Mouse (Mus musculus): ENCODE data around the gene Acp4.
A peak's percentile ranks its signal among the peaks of the same experiment; 100 is the strongest.
"Not testable (repeated sequence)": the region's sequence is repeated elsewhere in the genome, so short reads cannot be mapped to it uniquely, and the experiment has no call there.

The Acp4 gene

GRCm38 (mm10) chr7:44257278-44257677, at the start of gene Acp4:
Gene Acp4, minus strand, starts transcription at chr7:44257378.
- DNase-seq (ENCODE audit: low read depth, low spot score) = no peak

- DNase-seq (ENCODE audit: low read depth, low spot score) = no peak
Measured at GRCm38 (mm10) chr7:44306516-44307240, 49.5 kb upstream of the Acp4 start, which contains the start of gene Clec11a. Gene Clec11a, minus strand, starts transcription at chr7:44306902.

GRCm38 (mm10) chr7:44305686-44306085, 48.5 kb upstream of the Acp4 start:
- DNase-seq (ENCODE audit: low read depth, low spot score) = no peak

GRCm38 (mm10) chr7:44304775-44305641, 47.8 kb upstream of the Acp4 start:
- peak; percentile 98 for DNase-seq (ENCODE audit: low read depth, low spot score)

GRCm38 (mm10) chr7:44304463-44304774, 47.2 kb upstream of the Acp4 start:
- no peak for DNase-seq (ENCODE audit: low read depth, low spot score)

GRCm38 (mm10) chr7:44303346-44304340, 46.5 kb upstream of the Acp4 start:
- no peak for DNase-seq (ENCODE audit: low read depth, low spot score)

- not testable (repeated sequence) for DNase-seq (ENCODE audit: low read depth, low spot score)
Measured at GRCm38 (mm10) chr7:44297501-44297900, 40.3 kb upstream of the Acp4 start.

GRCm38 (mm10) chr7:44291418-44291817, 34.2 kb upstream of the Acp4 start:
- DNase-seq (ENCODE audit: low read depth, low spot score) = no peak

- no peak for DNase-seq (ENCODE audit: low read depth, low spot score)
Measured at GRCm38 (mm10) chr7:44290986-44291385, 33.8 kb upstream of the Acp4 start.

GRCm38 (mm10) chr7:44287760-44288159, 30.6 kb upstream of the Acp4 start:
- no peak for DNase-seq (ENCODE audit: low read depth, low spot score)

GRCm38 (mm10) chr7:44281586-44281985, 24.4 kb upstream of the Acp4 start:
- no peak for DNase-seq (ENCODE audit: low read depth, low spot score)

- no peak for DNase-seq (ENCODE audit: low read depth, low spot score)
Measured at GRCm38 (mm10) chr7:44280959-44281358, 23.8 kb upstream of the Acp4 start.

GRCm38 (mm10) chr7:44277250-44277622, 20.1 kb upstream of the Acp4 start:
- DNase-seq (ENCODE audit: low read depth, low spot score) = no peak

- DNase-seq (ENCODE audit: low read depth, low spot score) = no peak
Measured at GRCm38 (mm10) chr7:44276461-44277249, 19.5 kb upstream of the Acp4 start.

- no peak for DNase-seq (ENCODE audit: low read depth, low spot score)
Measured at GRCm38 (mm10) chr7:44275546-44275945, 18.4 kb upstream of the Acp4 start.

GRCm38 (mm10) chr7:44274096-44274495, 16.9 kb upstream of the Acp4 start:
- DNase-seq (ENCODE audit: low read depth, low spot score) = no peak

- DNase-seq (ENCODE audit: low read depth, low spot score) = no peak
Measured at GRCm38 (mm10) chr7:44273446-44273845, 16.3 kb upstream of the Acp4 start.

- DNase-seq (ENCODE audit: low read depth, low spot score) = no peak
Measured at GRCm38 (mm10) chr7:44272546-44272945, 15.4 kb upstream of the Acp4 start.

GRCm38 (mm10) chr7:44271309-44271708, 14.1 kb upstream of the Acp4 start:
- DNase-seq (ENCODE audit: low read depth, low spot score) = no peak

GRCm38 (mm10) chr7:44269397-44269796, 12.2 kb upstream of the Acp4 start:
- DNase-seq (ENCODE audit: low read depth, low spot score) = no peak

GRCm38 (mm10) chr7:44268117-44268516, 10.9 kb upstream of the Acp4 start:
- DNase-seq (ENCODE audit: low read depth, low spot score) = no peak
